Mouse (Mus musculus): Measurements from ENCODE around the gene Cnbp. TPM values are rescaled to one million over a fixed set of nuclear protein-coding genes. Genes with fewer than 3 reads are reported as not detected.

The Cnbp gene
- polyA plus RNA-seq, 1 experiment from 2014 or later = 1,113 TPM

- no peak overlapping the region for H3K27ac ChIP-seq
- H3K9me3 ChIP-seq = no peaks in the 10 kb centered on the region
- H3K36me3 ChIP-seq = peaks cover 43% of the 10 kb centered on the region
- no peaks in the 10 kb centered on the region for H3K27me3 ChIP-seq
- H3K4me3 ChIP-seq = no peak overlapping the region
- ATAC-seq (ENCODE audit: borderline replicate concordance, extremely low read depth, low FRiP score, low TSS enrichment) = no peak
- H3K9ac ChIP-seq = no peak overlapping the region
- no peak overlapping the region; the same call in 1 of the 2 replicates for H3K4me2 ChIP-seq
- H3K4me1 ChIP-seq = peaks cover 28% of the 10 kb centered on the region
- 74% methylated on average over 1 of the region's 1 CpGs for WGBS
Observed at GRCm38 (mm10) chr6:87846813-87847212, 4.1 kb downstream of the Cnbp start.

- 91% methylated on average over 13 of the region's 13 CpGs for WGBS
- Histone ChIP-seq H3K27me3 (no peaks in the 10 kb centered on the region), H3K36me3 (peaks cover 48% of the 10 kb centered on the region), H3K9ac (no peak overlapping the region), H3K4me2 (no peak overlapping the region), H3K9me3 (no peaks in the 10 kb centered on the region), H3K4me3 (no peak overlapping the region), H3K4me1 (peaks cover 22% of the 10 kb centered on the region), H3K27ac (no peak overlapping the region)
- no peak for ATAC-seq (ENCODE audit: borderline replicate concordance, extremely low read depth, low FRiP score, low TSS enrichment)
Observed at GRCm38 (mm10) chr6:87845031-87845695, 5.7 kb downstream of the Cnbp start.

- no peak overlapping the region for H3K9ac ChIP-seq
- H3K4me1 ChIP-seq = peaks cover 17% of the 10 kb centered on the region
- no peak overlapping the region for H3K4me3 ChIP-seq
- no peaks in the 10 kb centered on the region for H3K9me3 ChIP-seq
- H3K4me2 ChIP-seq = no peak overlapping the region
- WGBS = 11% methylated on average over 1 of the region's 1 CpGs
- no peak overlapping the region for H3K27ac ChIP-seq
- H3K36me3 ChIP-seq = peaks cover 41% of the 10 kb centered on the region
- H3K27me3 ChIP-seq = no peaks in the 10 kb centered on the region
- ATAC-seq (ENCODE audit: borderline replicate concordance, extremely low read depth, low FRiP score, low TSS enrichment) = no peak
Observed at GRCm38 (mm10) chr6:87842254-87842653, 8.7 kb downstream of the Cnbp start.

GRCm38 (mm10) chr6:87841635-87842034 lies 9.3 kb downstream of the Cnbp start:
- Histone ChIP-seq H3K27ac (no peak overlapping the region), H3K9ac (no peak overlapping the region), H3K4me2 (no peak overlapping the region), H3K36me3 (peaks cover 41% of the 10 kb centered on the region), H3K27me3 (no peaks in the 10 kb centered on the region), H3K4me1 (peaks cover 15% of the 10 kb centered on the region), H3K9me3 (no peaks in the 10 kb centered on the region), H3K4me3 (no peak overlapping the region)
- ATAC-seq (ENCODE audit: borderline replicate concordance, extremely low read depth, low FRiP score, low TSS enrichment) = no peak
- WGBS = 77% methylated on average over 8 of the region's 8 CpGs

GRCm38 (mm10) chr6:87839797-87840341 lies 11.0 kb downstream of the Cnbp start:
- H3K9me3 ChIP-seq = no peaks in the 10 kb centered on the region
- H3K4me3 ChIP-seq = no peak overlapping the region
- WGBS = 50% methylated on average over 11 of the region's 11 CpGs
- H3K9ac ChIP-seq = no peak overlapping the region
- peaks cover 15% of the 10 kb centered on the region for H3K4me1 ChIP-seq
- no peak for ATAC-seq (ENCODE audit: borderline replicate concordance, extremely low read depth, low FRiP score, low TSS enrichment)
- peak overlapping the region; percentile 93 for H3K27ac ChIP-seq
- peak overlapping the region; percentile 86 for H3K4me2 ChIP-seq
- H3K27me3 ChIP-seq = no peaks in the 10 kb centered on the region
- peaks cover 38% of the 10 kb centered on the region for H3K36me3 ChIP-seq

DNA sequence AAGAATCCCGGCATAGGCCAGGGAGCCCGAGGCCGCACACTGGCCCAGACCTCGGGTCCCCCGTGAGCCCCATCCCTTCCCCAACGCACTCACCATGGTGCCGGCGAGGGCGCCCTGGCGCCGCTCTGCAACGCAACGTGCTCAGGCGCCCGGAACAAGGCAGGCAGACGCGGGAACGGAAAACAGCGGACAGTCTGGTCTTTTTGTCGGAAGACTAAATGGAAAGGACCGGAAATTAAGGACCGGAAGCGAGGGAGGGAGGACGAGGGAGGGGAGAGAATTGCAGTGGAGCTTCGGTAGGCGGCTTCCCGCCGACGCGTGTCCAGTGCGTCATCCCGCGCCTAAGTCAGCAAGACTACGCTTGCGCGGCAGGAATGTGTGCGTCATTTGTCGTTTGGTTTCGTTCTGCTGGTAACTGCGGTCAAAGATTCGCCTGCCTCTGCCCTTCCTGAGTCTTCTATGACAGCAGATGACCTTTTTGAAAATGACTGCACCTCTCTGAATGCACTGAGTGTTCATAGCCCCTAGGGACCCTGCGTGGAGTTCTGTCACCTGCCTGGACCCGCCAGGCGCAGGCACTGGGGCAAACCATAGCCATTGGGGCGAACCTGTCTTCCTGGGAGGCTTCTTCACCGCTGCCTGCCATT lies 12.2 kb downstream of the Cnbp start, which contains the start of gene Isy1:
Isy1 (minus strand) TSS at position 248 of the 647 bp plus-strand sequence.
- no peaks in the 10 kb centered on the region for H3K27me3 ChIP-seq
- WGBS = under 1% methylated on average over 46 of the region's 46 CpGs
- H3K36me3 ChIP-seq = peaks cover 37% of the 10 kb centered on the region
- peaks cover 15% of the 10 kb centered on the region for H3K4me1 ChIP-seq
- no peaks in the 10 kb centered on the region for H3K9me3 ChIP-seq
- peak within 1 kb of the TSS; percentile 75 for H3K4me3 ChIP-seq
- ATAC-seq (ENCODE audit: borderline replicate concordance, extremely low read depth, low FRiP score, low TSS enrichment) = peak; percentile 97
- peak within 1 kb of the TSS; percentile 86 for H3K4me2 ChIP-seq
- H3K27ac ChIP-seq = peak within 1 kb of the TSS; percentile 93
- H3K9ac ChIP-seq = peak within 1 kb of the TSS; percentile 90

DNA sequence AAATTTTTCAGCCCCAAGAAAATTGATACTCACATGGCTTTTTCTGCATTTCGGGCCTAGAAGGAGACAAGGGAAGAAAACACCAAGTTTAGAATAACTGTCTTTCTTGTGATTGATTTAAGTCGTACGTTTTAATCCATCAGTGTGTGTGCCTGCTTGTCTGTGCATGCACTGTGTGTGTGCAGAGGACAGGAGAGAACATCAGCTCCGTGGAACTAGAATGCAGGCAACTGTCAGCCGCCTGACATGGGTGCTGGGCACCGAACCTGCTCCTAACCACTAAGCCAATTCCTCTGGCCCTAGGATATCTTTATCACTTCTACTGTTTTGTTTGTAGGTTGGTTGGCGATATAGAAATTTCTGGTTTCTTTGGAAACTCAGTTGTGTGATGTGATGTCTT lies 15.2 kb downstream of the Cnbp start, which contains the start of gene Gm45140:
Gm45140 (minus strand) TSS at position 101 of the 400 bp plus-strand sequence.
- WGBS = 91% methylated on average over 7 of the region's 7 CpGs
- Histone ChIP-seq H3K27me3 (no peaks in the 10 kb centered on the region), H3K4me1 (peaks cover 15% of the 10 kb centered on the region), H3K36me3 (peaks cover 21% of the 10 kb centered on the region), H3K27ac (no peak within 1 kb of the TSS), H3K4me3 (no peak within 1 kb of the TSS), H3K9me3 (no peaks in the 10 kb centered on the region), H3K9ac (no peak within 1 kb of the TSS), H3K4me2 (no peak within 1 kb of the TSS)
- no peak for ATAC-seq (ENCODE audit: borderline replicate concordance, extremely low read depth, low FRiP score, low TSS enrichment)

DNA sequence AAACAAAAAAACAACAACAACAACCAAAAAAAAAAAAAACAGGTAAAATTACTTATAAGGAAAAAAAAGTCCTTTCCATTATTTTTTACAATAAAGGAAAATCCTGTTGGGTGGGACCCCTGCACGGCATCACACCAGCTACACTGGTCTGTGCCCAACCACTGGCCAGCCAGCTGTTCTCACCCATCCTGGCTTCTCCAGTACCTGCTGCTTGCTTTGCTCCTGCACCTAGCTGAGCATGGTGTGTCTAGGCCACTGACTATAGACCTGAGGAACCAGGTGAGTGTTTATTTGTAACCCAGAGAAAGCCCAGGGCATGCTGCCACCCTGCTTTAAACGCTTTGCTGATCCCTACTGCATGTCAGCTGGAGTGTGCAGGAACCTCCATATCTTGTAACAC lies 30.5 kb downstream of the Cnbp start:
- no peak overlapping the region for H3K27ac ChIP-seq
- no peak for ATAC-seq (ENCODE audit: borderline replicate concordance, extremely low read depth, low FRiP score, low TSS enrichment)
- H3K36me3 ChIP-seq = peaks cover 78% of the 10 kb centered on the region
- H3K27me3 ChIP-seq = no peaks in the 10 kb centered on the region
- H3K9ac ChIP-seq = no peak overlapping the region
- no peak overlapping the region for H3K4me3 ChIP-seq
- no peaks in the 10 kb centered on the region for H3K9me3 ChIP-seq
- WGBS = 91% methylated on average over 2 of the region's 2 CpGs
- H3K4me2 ChIP-seq = no peak overlapping the region
- H3K4me1 ChIP-seq = no peaks in the 10 kb centered on the region

GRCm38 (mm10) chr6:87814486-87814885 lies 36.4 kb downstream of the Cnbp start:
- Histone ChIP-seq H3K36me3 (peaks cover 35% of the 10 kb centered on the region), H3K9me3 (no peaks in the 10 kb centered on the region)
- WGBS = 90% methylated on average over 5 of the region's 5 CpGs

DNA sequence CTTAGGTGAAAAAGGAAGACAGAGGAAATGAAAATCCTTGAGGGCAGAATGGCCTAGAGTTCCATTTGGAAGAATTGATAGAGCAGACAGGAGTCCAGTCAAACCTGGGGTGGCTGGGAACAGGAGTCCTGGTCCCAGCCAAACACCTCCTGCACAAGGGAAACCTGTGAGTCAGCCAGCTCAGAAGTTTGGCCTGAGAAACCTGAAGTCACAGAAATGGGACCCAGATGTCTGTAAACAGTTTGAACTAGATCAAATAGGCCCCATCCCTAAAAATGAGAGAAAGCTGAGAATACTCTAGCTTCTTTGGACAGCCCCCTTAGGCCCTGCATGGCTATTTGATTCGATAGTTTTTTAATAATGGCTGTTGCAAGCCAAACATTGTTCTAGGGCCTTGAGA lies 38.2 kb downstream of the Cnbp start:
- no peak for ATAC-seq (ENCODE audit: borderline replicate concordance, extremely low read depth, low FRiP score, low TSS enrichment)
- H3K9ac ChIP-seq = no peak overlapping the region
- peak overlapping the region; percentile 84 for H3K4me3 ChIP-seq
- 85% methylated on average over 1 of the region's 1 CpGs for WGBS
- H3K27me3 ChIP-seq = no peaks in the 10 kb centered on the region
- H3K36me3 ChIP-seq = peaks cover 18% of the 10 kb centered on the region
- H3K4me2 ChIP-seq = peak overlapping the region; percentile 89
- no peaks in the 10 kb centered on the region for H3K9me3 ChIP-seq
- H3K4me1 ChIP-seq = peaks cover 16% of the 10 kb centered on the region
- H3K27ac ChIP-seq = peak overlapping the region; percentile 92

More at GRCm38 (mm10) chr6:87814486-87814885, 36.4 kb downstream of the Cnbp start:
- Histone ChIP-seq H3K4me3 (no peak overlapping the region), H3K9ac (no peak overlapping the region), H3K27me3 (no peaks in the 10 kb centered on the region), H3K4me2 (no peak overlapping the region), H3K27ac (no peak overlapping the region), H3K4me1 (peaks cover 16% of the 10 kb centered on the region)
- no peak for ATAC-seq (ENCODE audit: borderline replicate concordance, extremely low read depth, low FRiP score, low TSS enrichment)

GRCm38 (mm10) chr6:87811675-87812338 lies 39.1 kb downstream of the Cnbp start, which contains the start of gene Rab43:
Gene Rab43 (minus strand): TSS chr6:87812164.
- Histone ChIP-seq H3K4me1 (peaks cover 19% of the 10 kb centered on the region), H3K4me2 (peak within 1 kb of the TSS; percentile 89), H3K27me3 (no peaks in the 10 kb centered on the region), H3K9ac (peak within 1 kb of the TSS; percentile 77), H3K36me3 (peaks cover 11% of the 10 kb centered on the region; the same call in 1 of the 2 replicates), H3K27ac (peak within 1 kb of the TSS; percentile 92), H3K4me3 (peak within 1 kb of the TSS; percentile 84), H3K9me3 (no peaks in the 10 kb centered on the region)
- ATAC-seq (ENCODE audit: borderline replicate concordance, extremely low read depth, low FRiP score, low TSS enrichment) = peak; percentile 97
- under 1% methylated on average over 50 of the region's 56 CpGs for WGBS
